Comparison of ENCODE assay signal across 10 mouse cellular contexts in genomic region chr13:100843016-100843725, GRCm38 (mm10). TPM values are rescaled to one million over a fixed set of nuclear protein-coding genes. Genes with fewer than 3 reads are reported as not detected.
DNase-seq lines count a peak whose midpoint lies in the region; ATAC-seq and TF ChIP-seq lines count a peak whose summit lies in the region.
"Had no signal": no experiment of that assay in that cellular context is flagged by ENCODE, and none has a peak within 500 bp of the region (broad histone marks: within the 10 kb centered on the region; RNA-seq: fewer than 3 reads in every experiment).

No protein-coding gene starts in this region.

- H3K9me3 ChIP-seq in kidney, embryonic 16.5 days (ENCODE audit: low read length): 0 out of 2 replicates have a peak, but pooled peaks cover 5% of the 10 kb centered on the region
- no peaks in the 10 kb centered on the region for H3K9me3 ChIP-seq in stomach, embryonic 15.5 days
- no peaks in the 10 kb centered on the region for H3K9me3 ChIP-seq in hindbrain, embryonic 12.5 days (replicated peaks)
- H3K9me3 ChIP-seq in midbrain, embryonic 16.5 days (replicated peaks; ENCODE audit: control insufficient read depth, low read length, poor library complexity, severe bottlenecking): no peaks in the 10 kb centered on the region
- H3K9me3 ChIP-seq: G1E had no signal

- DNase-seq in lung, adult 18-20 months: peak; percentile 23 to 48
- DNase-seq in lung, adult 2 months: no peak
- peak; percentile 35 to 54 for DNase-seq in gastrocnemius, postnatal 36 days
- no peak for DNase-seq in spleen, postnatal 36 days (ENCODE audit: low spot score in 2 of 2)

- intact Hi-C loops in gastrocnemius, postnatal 36 days (cut with DNase I): no loop called here

- H3K27me3 ChIP-seq in kidney, embryonic 16.5 days (ENCODE audit: insufficient read depth, low read length): no peaks in the 10 kb centered on the region
- no peaks in the 10 kb centered on the region for H3K27me3 ChIP-seq in stomach, embryonic 15.5 days (replicated peaks)
- H3K27me3 ChIP-seq in hindbrain, embryonic 12.5 days: no peaks in the 10 kb centered on the region
- no peaks in the 10 kb centered on the region for H3K27me3 ChIP-seq in midbrain, embryonic 16.5 days (ENCODE audit: control insufficient read depth, insufficient read depth, low read depth, low read length)

- peak; percentile 58; the same call in 1 of the 2 replicates for ATAC-seq in kidney, embryonic 16.5 days (ENCODE audit: low FRiP score, low TSS enrichment)
- peak; percentile 75 for ATAC-seq in stomach, embryonic 15.5 days (ENCODE audit: insufficient read depth, low FRiP score, low read depth)
- ATAC-seq in hindbrain, embryonic 12.5 days (ENCODE audit: low FRiP score): no peak
- no peak for ATAC-seq in midbrain, embryonic 16.5 days

- 27% methylated on average over 7 of the region's 7 CpGs for WGBS in lung, adult 2 months
- WGBS in kidney, embryonic 16.5 days: 53% methylated on average over 7 of the region's 7 CpGs
- 52% methylated on average over 7 of the region's 7 CpGs for WGBS in stomach, embryonic 15.5 days
- WGBS in hindbrain, embryonic 12.5 days: 83% methylated on average over 7 of the region's 7 CpGs
- WGBS in midbrain, embryonic 16.5 days: 80% methylated on average over 7 of the region's 7 CpGs

- H3K36me3 ChIP-seq in kidney, embryonic 16.5 days (ENCODE audit: insufficient read depth, low read length): no peaks in the 10 kb centered on the region
- H3K36me3 ChIP-seq in stomach, embryonic 15.5 days: no peaks in the 10 kb centered on the region
- H3K36me3 ChIP-seq in hindbrain, embryonic 12.5 days: no peaks in the 10 kb centered on the region
- H3K36me3 ChIP-seq in midbrain, embryonic 16.5 days (ENCODE audit: control insufficient read depth, insufficient read depth, low read length): no peaks in the 10 kb centered on the region
- H3K36me3 ChIP-seq: G1E had no signal

- TF ChIP-seq POLR2A in lung, adult 2 months (IDR thresholded peaks at IDR 0.05; ENCODE audit: borderline replicate concordance, extremely low read depth, low read depth, low read length): no peak

- no peak overlapping the region for H3K27ac ChIP-seq in kidney, embryonic 16.5 days (ENCODE audit: low read length)
- H3K27ac ChIP-seq in stomach, embryonic 15.5 days: no peak overlapping the region
- no peak overlapping the region for H3K27ac ChIP-seq in hindbrain, embryonic 12.5 days
- no peak overlapping the region for H3K27ac ChIP-seq in midbrain, embryonic 16.5 days (ENCODE audit: low read length)
- H3K27ac ChIP-seq: left cerebral cortex, adult 2 months had no signal

- no peak overlapping the region for H3K9ac ChIP-seq in kidney, embryonic 16.5 days (replicated peaks; ENCODE audit: low read length)
- no peak overlapping the region for H3K9ac ChIP-seq in stomach, embryonic 15.5 days
- no peak overlapping the region for H3K9ac ChIP-seq in hindbrain, embryonic 12.5 days
- no peak overlapping the region for H3K9ac ChIP-seq in midbrain, embryonic 16.5 days (ENCODE audit: low read depth, low read length)

- no peaks in the 10 kb centered on the region for H3K4me1 ChIP-seq in lung, adult 2 months (ENCODE audit: control insufficient read depth, insufficient read depth, low read length)
- peaks cover 7% of the 10 kb centered on the region; the same call in 1 of the 2 replicates for H3K4me1 ChIP-seq in kidney, embryonic 16.5 days (ENCODE audit: insufficient read depth, low read length)
- no peaks in the 10 kb centered on the region for H3K4me1 ChIP-seq in stomach, embryonic 15.5 days
- no peaks in the 10 kb centered on the region for H3K4me1 ChIP-seq in hindbrain, embryonic 12.5 days
- H3K4me1 ChIP-seq in midbrain, embryonic 16.5 days (ENCODE audit: control insufficient read depth, insufficient read depth, low read length): no peaks in the 10 kb centered on the region

- H3K4me3 ChIP-seq in lung, adult 2 months (replicated peaks; ENCODE audit: extremely low read depth, low read depth, low read length): no peak overlapping the region
- H3K4me3 ChIP-seq in kidney, embryonic 16.5 days (ENCODE audit: low read length): no peak overlapping the region
- H3K4me3 ChIP-seq in stomach, embryonic 15.5 days (replicated peaks): no peak overlapping the region
- no peak overlapping the region for H3K4me3 ChIP-seq in hindbrain, embryonic 12.5 days
- no peak overlapping the region for H3K4me3 ChIP-seq in midbrain, embryonic 16.5 days (ENCODE audit: low read depth, low read length)
- H3K4me3 ChIP-seq: left cerebral cortex, adult 2 months had no signal

- H3K4me2 ChIP-seq in kidney, embryonic 16.5 days (replicated peaks; ENCODE audit: low read depth, low read length): no peak overlapping the region
- no peak overlapping the region for H3K4me2 ChIP-seq in stomach, embryonic 15.5 days
- no peak overlapping the region for H3K4me2 ChIP-seq in hindbrain, embryonic 12.5 days (replicated peaks)
- H3K4me2 ChIP-seq in midbrain, embryonic 16.5 days (ENCODE audit: low read length): no peak overlapping the region

- TF ChIP-seq CTCF in lung, adult 2 months (IDR thresholded peaks at IDR 0.05; ENCODE audit: insufficient read depth, low read length): no peak

RNA-seq across cellular contexts. Expression of gene Slc30a5, which starts 9.9 kb away (rescaled TPM):
- 21.2 and 29.4 TPM in 2 replicates for polyA plus RNA-seq in lung, adult 2 months (2012; rRNA removed)
- 10 to 100 TPM in 1 of 2 experiments, 1 to 10 TPM in 1; 8.3 to 10.7 TPM for total RNA-seq in gastrocnemius, postnatal 36 days (2021)
- polyA plus RNA-seq in kidney, embryonic 16.5 days (2015; fragmentation: Nextera tagmentation; extraction: Ambion mirVana): 54.9 and 55.5 TPM in 2 replicates
- polyA plus RNA-seq in stomach, embryonic 15.5 days (2015; fragmentation: Nextera tagmentation; extraction: Ambion mirVana): 58.4 and 64.3 TPM in 2 replicates
- 43.5 and 51.2 TPM in 2 replicates for polyA plus RNA-seq in hindbrain, embryonic 12.5 days (2016; fragmentation: Nextera tagmentation; extraction: Ambion mirVana)
- 30.2 and 31.0 TPM in 2 replicates for polyA plus RNA-seq in midbrain, embryonic 16.5 days (2015; fragmentation: Nextera tagmentation; extraction: Ambion mirVana)

RNA-seq across cellular contexts. Expression of gene Ccnb1, which starts 56.8 kb away (rescaled TPM):
- polyA plus RNA-seq in lung, adult 2 months (2012; rRNA removed): 0.85 and 3.2 TPM in 2 replicates
- under 1 TPM; 0.64 to 0.66 TPM for total RNA-seq in gastrocnemius, postnatal 36 days (2021)
- polyA plus RNA-seq in kidney, embryonic 16.5 days (2015; fragmentation: Nextera tagmentation; extraction: Ambion mirVana): 269 and 273 TPM in 2 replicates
- polyA plus RNA-seq in stomach, embryonic 15.5 days (2015; fragmentation: Nextera tagmentation; extraction: Ambion mirVana): 207 and 208 TPM in 2 replicates
- polyA plus RNA-seq in hindbrain, embryonic 12.5 days (2016; fragmentation: Nextera tagmentation; extraction: Ambion mirVana): 174 and 189 TPM in 2 replicates
- 22.2 and 31.0 TPM in 2 replicates for polyA plus RNA-seq in midbrain, embryonic 16.5 days (2015; fragmentation: Nextera tagmentation; extraction: Ambion mirVana)

Comparison
In these comparisons a context has a peak if more than half of its experiments do, and no peak if none do; other contexts are left out.
1. DNase-seq: peak in lung, adult 18-20 months (2 of 2) and gastrocnemius, postnatal 36 days (2 of 2); none in lung, adult 2 months (single experiment) and spleen, postnatal 36 days (0 of 2).
2. ATAC-seq: peak in kidney, embryonic 16.5 days (single experiment) and stomach, embryonic 15.5 days (single experiment); none in hindbrain, embryonic 12.5 days (single experiment) and midbrain, embryonic 16.5 days (single experiment).